Mouse (Mus musculus): ENCODE data around the gene Dnajc21.

GRCm38 (mm10) chr15:10470151-10470831, at the start of gene Dnajc21:
- no peak for TF ChIP-seq CTCF (IDR thresholded peaks at IDR 0.05; ENCODE audit: control insufficient read depth, insufficient read depth, insufficient read length)
- no peak for TF ChIP-seq MYOD1 (IDR thresholded peaks at IDR 0.05; ENCODE audit: control insufficient read depth, insufficient read length, low read depth)
- TF ChIP-seq MAX (IDR thresholded peaks at IDR 0.05) = no peak
- TF ChIP-seq USF1 (IDR thresholded peaks at IDR 0.05; ENCODE audit: low read depth) = no peak
